Mouse (Mus musculus): Measurements from ENCODE around the gene Kcnma1. TPM values are rescaled to one million over a fixed set of nuclear protein-coding genes. Genes with fewer than 3 reads are reported as not detected.
A peak's percentile ranks its signal among the peaks of the same experiment; 100 is the strongest.

Gene Kcnma1
- polyA plus RNA-seq, 1 experiment from 2014 or later = 0.62 TPM

DNA sequence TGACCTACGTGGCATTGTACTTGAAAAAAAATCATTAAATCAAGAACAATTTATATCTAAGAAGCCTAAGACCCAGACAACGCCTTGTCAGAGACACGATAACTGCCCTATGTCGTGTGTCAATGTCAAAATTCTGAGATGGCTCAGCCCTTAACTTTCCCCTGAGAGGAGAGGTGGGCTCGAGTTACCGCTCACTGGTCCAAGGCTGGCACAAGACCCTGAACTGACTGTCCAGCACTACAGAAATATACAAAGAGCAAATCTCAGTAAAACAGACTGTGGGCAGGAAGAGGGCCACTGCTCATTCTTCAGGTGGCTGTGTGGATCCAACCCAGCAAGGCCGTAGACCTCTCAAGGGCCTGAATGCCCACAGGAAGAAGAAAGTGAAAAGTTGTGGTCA is 23.4 kb downstream of the Kcnma1 start:
- no peak for ATAC-seq
- H3K36me3 ChIP-seq (ENCODE audit: insufficient read depth, low read length) = no peaks in the 10 kb centered on the region
- H3K4me1 ChIP-seq (ENCODE audit: insufficient read depth, low read depth, low read length) = no peaks in the 10 kb centered on the region
- 81% methylated on average over 7 of the region's 7 CpGs for WGBS
- TF ChIP-seq CTCF (IDR thresholded peaks at IDR 0.05) (no peak), EP300 (IDR thresholded peaks at IDR 0.05) (no peak)
- no peak overlapping the region for H3K27ac ChIP-seq (ENCODE audit: low read length)
- H3K4me2 ChIP-seq (replicated peaks; ENCODE audit: low read depth, low read length) = no peak overlapping the region
- H3K9ac ChIP-seq (replicated peaks; ENCODE audit: low read depth) = no peak overlapping the region
- H3K27me3 ChIP-seq (replicated peaks; ENCODE audit: insufficient read depth, low read length) = no peaks in the 10 kb centered on the region
- H3K4me3 ChIP-seq (ENCODE audit: low read depth, low read length) = no peak overlapping the region
- no peaks in the 10 kb centered on the region for H3K9me3 ChIP-seq (ENCODE audit: low read length)
- no peak for DNase-seq (ENCODE audit: low spot score)

DNA sequence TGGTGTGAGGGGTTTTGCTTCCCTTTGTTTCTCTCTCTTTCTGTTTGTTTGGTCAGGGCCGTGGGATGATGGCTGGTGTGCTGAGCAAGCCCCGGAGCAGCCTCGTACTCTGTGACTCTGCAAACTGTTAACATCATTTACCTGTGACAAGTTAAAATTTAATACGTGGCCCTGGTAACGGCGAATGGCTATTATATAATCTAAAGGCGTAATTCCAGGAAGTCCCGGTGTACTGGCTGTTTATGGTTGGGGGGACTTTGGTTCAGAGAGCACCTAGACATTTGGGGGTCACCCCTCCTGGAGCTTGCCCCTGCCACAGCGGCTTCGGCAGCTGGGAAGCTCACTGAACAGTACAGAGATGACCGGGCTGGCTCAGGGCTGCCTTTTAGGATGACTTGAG is 24.6 kb downstream of the Kcnma1 start:
- Histone ChIP-seq H3K36me3 (ENCODE audit: insufficient read depth, low read length) (no peaks in the 10 kb centered on the region), H3K27ac (ENCODE audit: low read length) (no peak overlapping the region), H3K27me3 (replicated peaks; ENCODE audit: insufficient read depth, low read length) (no peaks in the 10 kb centered on the region), H3K4me3 (ENCODE audit: low read depth, low read length) (no peak overlapping the region), H3K9ac (replicated peaks; ENCODE audit: low read depth) (no peak overlapping the region), H3K9me3 (ENCODE audit: low read length) (no peaks in the 10 kb centered on the region), H3K4me1 (ENCODE audit: insufficient read depth, low read depth, low read length) (no peaks in the 10 kb centered on the region), H3K4me2 (replicated peaks; ENCODE audit: low read depth, low read length) (no peak overlapping the region)
- no peak for TF ChIP-seq CTCF (IDR thresholded peaks at IDR 0.05)
- no peak for TF ChIP-seq EP300 (IDR thresholded peaks at IDR 0.05)
- no peak for DNase-seq (ENCODE audit: low spot score)
- no peak for ATAC-seq
- WGBS = 63% methylated on average over 11 of the region's 11 CpGs

DNA sequence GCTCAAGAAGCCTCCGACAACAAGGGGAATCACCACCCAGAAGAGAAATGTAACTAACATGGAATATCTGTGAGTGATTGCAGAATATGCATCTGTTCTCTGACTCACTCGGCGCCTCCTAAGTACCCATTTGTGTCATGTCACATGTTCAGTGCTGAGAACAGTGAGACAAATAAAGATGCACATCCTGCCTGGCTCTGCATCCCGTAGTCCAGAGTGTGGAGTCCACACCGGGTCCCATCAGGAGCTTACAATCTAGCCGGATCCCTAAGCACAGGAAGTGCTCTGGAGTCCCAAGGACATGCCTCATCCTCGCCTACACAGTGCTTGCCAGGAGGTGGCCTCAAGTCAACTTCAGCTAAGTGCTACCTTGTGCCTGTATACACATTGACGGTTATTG is 32.1 kb downstream of the Kcnma1 start:
- Histone ChIP-seq H3K36me3 (ENCODE audit: insufficient read depth, low read length) (no peaks in the 10 kb centered on the region), H3K9me3 (ENCODE audit: low read length) (no peaks in the 10 kb centered on the region), H3K27ac (ENCODE audit: low read length) (no peak overlapping the region), H3K4me2 (replicated peaks; ENCODE audit: low read depth, low read length) (no peak overlapping the region), H3K27me3 (replicated peaks; ENCODE audit: insufficient read depth, low read length) (no peaks in the 10 kb centered on the region), H3K9ac (replicated peaks; ENCODE audit: low read depth) (no peak overlapping the region), H3K4me3 (ENCODE audit: low read depth, low read length) (no peak overlapping the region), H3K4me1 (ENCODE audit: insufficient read depth, low read depth, low read length) (no peaks in the 10 kb centered on the region)
- no peak for ATAC-seq
- WGBS = 64% methylated on average over 8 of the region's 8 CpGs
- TF ChIP-seq CTCF (IDR thresholded peaks at IDR 0.05) (no peak), EP300 (IDR thresholded peaks at IDR 0.05) (no peak)
- DNase-seq (ENCODE audit: low spot score) = no peak

DNA sequence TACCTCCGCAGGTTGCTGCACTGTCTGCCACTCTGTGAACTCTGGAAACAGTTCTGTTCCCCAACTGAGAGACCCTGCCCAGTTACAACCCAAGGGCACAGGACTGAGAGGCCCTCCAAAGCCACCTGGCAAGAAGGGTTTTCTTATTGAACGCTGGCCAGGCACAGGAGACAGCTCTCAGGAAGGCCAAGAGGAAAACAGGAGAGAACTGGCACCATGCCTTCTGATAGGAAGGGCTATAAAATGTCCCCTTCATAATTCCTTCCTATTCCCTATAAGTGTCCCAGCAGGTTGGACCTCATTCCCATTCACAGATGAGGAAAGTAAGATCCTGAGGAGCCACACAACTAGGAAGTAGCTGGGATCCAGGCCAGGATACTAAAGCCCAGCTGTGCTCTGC is 39.6 kb downstream of the Kcnma1 start:
- H3K4me1 ChIP-seq (ENCODE audit: insufficient read depth, low read depth, low read length) = no peaks in the 10 kb centered on the region
- 76% methylated on average over 2 of the region's 2 CpGs for WGBS
- ATAC-seq = no peak
- H3K9me3 ChIP-seq (ENCODE audit: low read length) = no peaks in the 10 kb centered on the region
- H3K4me2 ChIP-seq (replicated peaks; ENCODE audit: low read depth, low read length) = no peak overlapping the region
- no peak overlapping the region for H3K4me3 ChIP-seq (ENCODE audit: low read depth, low read length)
- no peak overlapping the region for H3K27ac ChIP-seq (ENCODE audit: low read length)
- no peak for DNase-seq (ENCODE audit: low spot score)
- H3K27me3 ChIP-seq (replicated peaks; ENCODE audit: insufficient read depth, low read length) = no peaks in the 10 kb centered on the region
- H3K9ac ChIP-seq (replicated peaks; ENCODE audit: low read depth) = no peak overlapping the region
- no peaks in the 10 kb centered on the region for H3K36me3 ChIP-seq (ENCODE audit: insufficient read depth, low read length)
- TF ChIP-seq EP300 (IDR thresholded peaks at IDR 0.05) (no peak), CTCF (IDR thresholded peaks at IDR 0.05) (no peak)

DNA sequence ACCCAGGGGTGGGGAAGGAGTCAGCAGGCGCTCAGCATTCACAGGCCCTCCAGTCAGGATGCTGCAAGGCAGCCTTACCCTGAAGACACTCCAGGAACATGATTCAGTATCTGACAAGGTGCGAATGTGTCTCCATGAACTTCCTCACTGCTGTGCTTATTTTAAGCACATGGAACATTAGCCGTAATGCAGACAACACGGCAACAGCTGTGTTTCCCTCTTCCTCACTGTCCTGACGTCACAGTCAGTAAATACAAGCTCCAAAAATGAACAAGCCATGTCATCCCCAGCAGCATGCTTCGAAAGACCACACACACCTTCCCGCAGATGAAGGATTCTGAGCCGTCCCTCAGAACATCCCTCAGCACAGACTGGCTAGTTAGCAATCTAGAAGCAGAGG is 47.8 kb downstream of the Kcnma1 start:
- no peaks in the 10 kb centered on the region for H3K4me1 ChIP-seq (ENCODE audit: insufficient read depth, low read depth, low read length)
- no peak overlapping the region for H3K27ac ChIP-seq (ENCODE audit: low read length)
- ATAC-seq (no peak), DNase-seq (ENCODE audit: low spot score) (no peak)
- no peak overlapping the region for H3K9ac ChIP-seq (replicated peaks; ENCODE audit: low read depth)
- H3K27me3 ChIP-seq (replicated peaks; ENCODE audit: insufficient read depth, low read length) = no peaks in the 10 kb centered on the region
- no peak overlapping the region for H3K4me2 ChIP-seq (replicated peaks; ENCODE audit: low read depth, low read length)
- no peak overlapping the region for H3K4me3 ChIP-seq (ENCODE audit: low read depth, low read length)
- WGBS = 49% methylated on average over 8 of the region's 8 CpGs
- no peaks in the 10 kb centered on the region for H3K9me3 ChIP-seq (ENCODE audit: low read length)
- TF ChIP-seq EP300 (IDR thresholded peaks at IDR 0.05) (no peak), CTCF (IDR thresholded peaks at IDR 0.05) (no peak)
- no peaks in the 10 kb centered on the region for H3K36me3 ChIP-seq (ENCODE audit: insufficient read depth, low read length)

DNA sequence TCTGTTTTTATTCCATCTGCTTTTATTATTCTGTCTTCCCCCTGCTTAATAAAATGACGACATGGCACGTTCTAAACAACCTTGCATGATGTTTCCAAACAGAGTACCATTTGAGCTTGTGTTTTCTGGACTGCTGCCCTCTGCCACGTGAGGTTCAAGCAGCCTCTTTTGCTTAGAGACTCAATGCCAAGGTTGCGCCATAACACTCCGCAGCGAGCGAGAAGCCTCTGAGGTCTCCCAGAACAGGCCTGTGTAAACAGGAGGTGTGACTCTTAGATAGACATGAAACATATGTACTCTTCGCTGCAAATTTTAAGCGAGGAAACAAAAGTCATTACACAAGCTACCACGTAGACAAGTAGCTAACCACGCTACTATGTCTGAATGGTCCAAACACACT is 55.2 kb downstream of the Kcnma1 start:
- WGBS = 31% methylated on average over 11 of the region's 11 CpGs
- TF ChIP-seq EP300 (IDR thresholded peaks at IDR 0.05) = peak; percentile 84
- TF ChIP-seq CTCF (IDR thresholded peaks at IDR 0.05) = no peak
- H3K9me3 ChIP-seq (ENCODE audit: low read length) = no peaks in the 10 kb centered on the region
- no peaks in the 10 kb centered on the region for H3K27me3 ChIP-seq (replicated peaks; ENCODE audit: insufficient read depth, low read length)
- H3K4me1 ChIP-seq (ENCODE audit: insufficient read depth, low read depth, low read length) = no peaks in the 10 kb centered on the region
- H3K4me3 ChIP-seq (ENCODE audit: low read depth, low read length) = no peak overlapping the region
- H3K9ac ChIP-seq (replicated peaks; ENCODE audit: low read depth) = no peak overlapping the region
- ATAC-seq = peak; percentile 97
- no peaks in the 10 kb centered on the region for H3K36me3 ChIP-seq (ENCODE audit: insufficient read depth, low read length)
- no peak overlapping the region for H3K4me2 ChIP-seq (replicated peaks; ENCODE audit: low read depth, low read length)
- peak; percentile 93 for DNase-seq (ENCODE audit: low spot score)
- H3K27ac ChIP-seq (ENCODE audit: low read length) = no peak overlapping the region

DNA sequence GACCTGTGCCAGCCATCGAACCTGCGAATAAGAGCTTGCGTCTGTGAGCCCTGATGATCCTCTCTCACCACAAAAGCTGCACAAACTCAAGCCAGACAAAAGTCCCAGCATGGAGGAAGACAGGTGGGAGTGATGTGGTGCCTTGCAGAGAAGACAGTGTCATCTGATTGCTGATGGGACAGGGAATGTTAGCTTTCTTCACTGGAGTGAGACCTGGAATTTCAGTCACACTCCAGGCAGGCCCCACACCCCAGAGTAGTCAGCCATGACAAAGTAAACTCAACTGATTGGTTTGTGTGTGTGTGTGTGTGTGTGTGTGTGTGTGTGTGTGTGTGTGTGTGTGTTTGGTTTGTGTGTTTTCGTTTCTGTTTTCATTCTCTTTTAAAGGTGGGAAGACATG is 57.0 kb downstream of the Kcnma1 start:
- TF ChIP-seq CTCF (IDR thresholded peaks at IDR 0.05) (no peak), EP300 (IDR thresholded peaks at IDR 0.05) (no peak)
- no peak for DNase-seq (ENCODE audit: low spot score)
- WGBS = 67% methylated on average over 4 of the region's 4 CpGs

More for the DNA sequence above, 57.0 kb downstream of the Kcnma1 start:
- ATAC-seq = no peak
- Histone ChIP-seq H3K27ac (ENCODE audit: low read length) (no peak overlapping the region), H3K9me3 (ENCODE audit: low read length) (no peaks in the 10 kb centered on the region), H3K4me1 (ENCODE audit: insufficient read depth, low read depth, low read length) (no peaks in the 10 kb centered on the region), H3K27me3 (replicated peaks; ENCODE audit: insufficient read depth, low read length) (no peaks in the 10 kb centered on the region), H3K36me3 (ENCODE audit: insufficient read depth, low read length) (no peaks in the 10 kb centered on the region), H3K9ac (replicated peaks; ENCODE audit: low read depth) (no peak overlapping the region), H3K4me2 (replicated peaks; ENCODE audit: low read depth, low read length) (no peak overlapping the region), H3K4me3 (ENCODE audit: low read depth, low read length) (no peak overlapping the region)

All from lung, postnatal 0 days (tissue).